Mouse (Mus musculus) telencephalon, adult 2 months (tissue): Measurements from ENCODE around the gene Gng7.

ENCODE experiments used
- DNase-seq: peaks from one replicate; pipeline ENCODE4 v3.0.0-alpha.2; 2011; ENCODE audit warnings: low read depth, low spot score

The Gng7 gene

DNA sequence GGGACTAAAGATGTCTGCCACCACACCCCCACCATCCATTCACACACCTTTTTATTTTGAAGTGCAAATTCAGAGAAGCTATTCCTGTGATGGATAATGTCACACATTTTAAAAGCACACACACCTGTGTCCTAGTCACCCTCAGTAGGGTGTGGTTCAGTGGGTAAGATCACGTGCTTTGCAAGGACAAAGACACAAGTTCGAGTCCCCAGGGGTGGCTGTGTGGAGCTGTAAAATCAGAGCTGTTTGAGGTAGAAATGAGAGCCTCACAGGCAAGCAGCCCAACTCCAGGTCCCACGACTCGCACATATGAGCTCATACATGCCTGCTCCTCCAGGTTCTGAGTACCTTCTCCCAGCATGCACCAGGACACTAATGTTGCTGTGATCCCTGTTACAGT lies 46.6 kb downstream of the Gng7 start:
- DNase-seq: no peak

DNA sequence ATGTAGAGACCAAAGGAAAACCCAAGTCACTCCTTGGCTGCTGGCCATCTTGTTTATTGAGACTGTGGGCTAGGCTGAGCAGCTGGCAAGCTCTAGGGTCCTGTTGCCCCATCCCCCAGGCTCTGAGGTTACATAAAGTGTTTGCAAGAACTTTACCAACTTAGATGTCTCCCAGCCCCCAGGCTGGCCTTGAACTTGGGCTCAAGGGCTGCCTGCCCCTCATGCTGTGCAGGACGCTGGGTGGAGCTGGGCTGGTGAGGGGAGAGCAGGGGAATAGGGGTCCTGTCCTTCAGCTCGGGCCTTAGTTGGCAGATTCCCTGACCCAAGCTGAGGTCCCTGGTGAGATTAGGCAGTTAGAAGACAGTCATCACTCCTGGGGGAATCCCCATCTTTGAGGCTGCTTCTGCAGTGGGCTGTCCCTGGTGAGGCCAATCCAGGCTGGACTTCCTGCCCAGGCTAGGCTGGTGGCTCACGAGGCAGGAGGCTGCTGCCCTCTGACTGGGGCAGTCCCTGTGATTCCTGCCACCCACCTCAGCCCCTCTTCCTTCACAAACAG lies 47.6 kb downstream of the Gng7 start:
- no peak for DNase-seq

DNA sequence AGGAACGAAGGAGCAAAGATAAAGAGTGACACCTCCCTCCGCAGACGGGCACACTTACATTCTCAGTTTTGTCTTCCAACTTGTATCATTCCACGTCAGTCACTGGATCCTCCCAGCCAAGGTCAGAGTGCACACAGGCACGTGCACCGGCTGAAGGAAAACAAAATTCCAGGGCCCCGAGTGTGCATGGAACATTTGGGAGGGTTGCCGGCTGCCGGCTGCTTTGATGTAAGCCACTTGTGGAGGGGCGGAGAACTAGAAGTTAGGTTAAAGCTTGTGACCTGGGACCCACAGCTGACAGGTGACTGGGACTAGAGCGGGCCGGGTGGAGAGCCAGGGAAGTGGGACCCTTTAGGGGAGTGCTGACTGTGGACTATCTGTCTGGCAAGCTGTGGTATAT lies 48.4 kb downstream of the Gng7 start:
- DNase-seq: no peak

DNA sequence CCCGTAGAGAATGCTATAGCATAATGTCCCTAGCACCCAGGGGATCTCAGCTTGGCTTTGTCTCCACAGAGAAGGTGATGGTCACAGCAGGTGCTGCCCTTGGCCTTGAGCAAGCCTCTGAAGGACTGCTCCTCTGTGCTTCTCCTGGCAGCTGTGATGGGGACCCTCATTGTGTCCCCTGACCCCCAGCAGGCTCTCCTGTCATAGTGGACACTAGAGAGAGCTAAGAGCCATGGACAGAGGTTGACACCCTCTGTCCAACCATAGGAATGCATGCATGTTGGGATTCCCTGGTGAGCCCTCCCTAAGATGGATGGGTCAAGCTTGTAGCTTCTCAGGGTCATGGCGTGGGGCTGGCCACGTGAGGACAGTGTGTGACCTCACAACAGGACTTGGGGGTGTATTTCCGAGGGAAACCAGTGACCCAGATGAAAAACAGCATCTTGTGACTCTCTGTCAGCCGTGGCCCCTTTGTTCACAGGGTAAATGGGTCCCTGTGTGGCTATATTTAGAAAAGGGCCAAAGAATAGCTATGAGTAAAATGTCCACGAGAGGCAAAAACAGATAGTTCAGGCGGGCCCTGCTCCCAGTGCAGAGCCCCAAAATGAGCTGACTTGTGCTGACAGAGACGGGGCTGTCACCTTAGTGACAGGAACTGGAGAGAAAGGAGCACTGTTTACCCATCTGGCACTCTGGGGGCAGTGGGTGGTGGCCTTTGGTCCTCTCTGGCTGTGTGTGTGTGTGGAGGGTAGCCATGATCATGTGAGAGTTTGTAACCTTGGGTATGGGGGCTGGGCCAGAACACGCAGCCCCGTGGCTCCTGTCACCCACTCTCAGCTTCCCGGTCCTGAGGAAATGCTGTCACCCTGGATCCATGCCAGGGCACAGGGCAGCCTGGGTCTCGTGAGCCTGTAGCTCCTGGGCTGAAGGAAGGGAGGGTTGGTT lies 51.4 kb downstream of the Gng7 start:
- no peak for DNase-seq

DNA sequence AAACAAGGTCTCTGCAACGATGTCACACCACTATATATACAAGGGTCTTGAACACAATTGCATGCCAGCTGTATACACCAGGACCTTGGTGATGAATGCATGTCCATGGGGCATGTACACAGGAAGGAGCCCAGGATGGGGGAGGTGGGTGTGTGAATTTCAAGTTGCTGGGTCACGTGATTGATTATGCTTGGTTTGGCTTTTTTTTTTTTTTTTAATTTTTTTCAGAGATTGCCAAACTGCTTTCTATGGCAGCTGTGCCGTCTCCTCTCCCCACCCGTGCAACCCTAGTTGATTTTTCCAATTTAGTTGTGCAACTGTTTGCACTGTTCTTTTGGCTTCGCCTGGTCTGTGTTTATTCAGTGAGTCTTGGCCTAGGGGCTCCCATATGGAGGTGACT lies 52.2 kb downstream of the Gng7 start:
- no peak for DNase-seq

DNA sequence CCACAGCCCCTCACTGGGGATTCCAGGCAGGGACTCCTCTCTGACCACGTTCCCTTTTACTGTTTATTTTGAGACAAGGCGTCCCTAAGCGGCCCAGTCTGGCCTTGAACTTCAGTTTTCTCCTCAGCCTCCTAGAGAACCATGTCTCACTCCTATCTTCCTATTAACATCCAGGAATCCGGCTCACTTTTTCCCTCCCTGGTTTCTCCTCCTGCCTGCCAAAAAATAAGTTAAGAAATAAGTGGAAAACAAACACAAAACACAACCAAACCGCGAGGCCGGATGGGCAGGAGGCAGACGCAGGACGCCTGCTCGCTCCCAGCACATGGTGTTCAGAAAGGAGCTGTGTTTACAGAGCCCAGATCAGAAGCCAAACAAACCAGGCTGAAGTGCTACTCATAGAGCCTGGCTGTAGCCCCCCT lies 52.7 kb downstream of the Gng7 start:
- no peak for DNase-seq

DNA sequence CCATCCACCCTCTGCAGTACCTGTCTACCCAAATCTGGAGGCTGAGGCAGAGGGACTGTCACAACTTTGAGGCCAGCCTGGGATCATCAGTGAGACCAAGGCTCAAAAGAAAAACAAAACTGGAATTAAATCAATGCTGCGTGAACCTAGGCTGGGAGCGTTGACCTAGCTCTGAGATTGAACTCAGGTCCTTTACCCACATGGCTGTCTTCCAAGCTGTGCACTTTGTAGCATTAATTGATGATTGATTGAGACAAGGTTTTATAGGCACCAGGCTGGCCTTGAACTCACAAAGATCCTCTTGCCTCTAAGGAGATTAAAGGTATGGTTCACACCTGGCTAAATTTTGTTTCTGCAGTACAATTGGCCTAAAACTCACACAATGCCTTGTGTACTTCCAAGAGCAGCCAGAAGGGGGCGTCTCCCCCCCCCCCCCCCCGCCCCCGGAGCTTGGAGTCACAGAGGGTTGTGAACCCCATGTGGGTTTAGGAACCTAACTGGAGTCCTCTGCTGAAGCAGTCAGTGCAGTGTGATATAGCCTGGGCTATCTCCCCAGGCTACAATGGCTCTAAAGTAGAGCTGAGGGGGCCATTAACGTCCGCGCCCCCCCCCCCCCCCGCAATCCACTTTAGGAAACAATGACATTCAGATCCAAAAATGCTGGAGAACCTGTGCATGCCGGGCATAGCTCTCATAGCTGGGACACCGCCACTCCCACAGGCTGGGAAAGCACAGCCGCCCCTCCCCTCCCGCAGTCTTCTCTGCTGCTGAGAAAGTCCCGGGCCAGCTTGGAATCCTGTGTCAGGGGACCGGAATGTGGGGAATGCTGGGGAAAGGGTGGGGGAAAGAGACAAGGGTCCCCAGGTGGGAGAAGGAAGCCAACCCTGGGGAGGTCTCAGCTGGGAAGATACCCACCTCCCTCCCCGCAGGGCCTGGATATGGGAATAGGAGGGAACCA lies 53.9 kb downstream of the Gng7 start:
- DNase-seq: no peak

DNA sequence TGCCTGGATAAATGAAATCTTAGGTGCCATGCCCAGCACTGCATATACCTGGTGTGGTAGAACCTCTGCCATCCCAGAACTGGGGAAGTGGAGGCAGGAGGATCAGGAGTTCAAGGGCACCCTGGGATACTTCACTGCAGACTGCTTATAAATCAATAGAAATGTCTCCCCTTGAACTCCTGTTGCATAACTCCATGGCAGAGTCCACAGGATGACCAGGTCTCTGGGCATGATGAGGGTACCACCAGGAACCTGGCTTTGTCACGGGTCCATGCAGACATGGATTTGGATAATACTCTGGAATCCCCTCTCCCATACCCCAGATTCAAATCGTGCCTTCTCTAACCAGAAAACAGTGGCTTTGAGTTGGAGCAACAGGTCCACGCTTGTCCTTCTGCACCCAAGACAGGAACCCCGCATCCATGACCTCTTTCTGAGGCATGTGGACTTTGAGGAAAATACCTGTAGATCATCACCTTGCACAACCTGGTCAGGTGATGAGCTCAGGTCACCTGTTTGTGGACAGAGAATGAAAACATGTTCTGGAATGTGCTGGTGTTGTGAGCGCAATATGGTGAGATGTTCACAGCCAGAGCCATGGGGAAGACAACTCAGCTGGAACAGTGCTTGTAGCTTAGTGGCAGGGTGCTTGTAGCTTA lies 55.6 kb downstream of the Gng7 start:
- DNase-seq: no peak

DNA sequence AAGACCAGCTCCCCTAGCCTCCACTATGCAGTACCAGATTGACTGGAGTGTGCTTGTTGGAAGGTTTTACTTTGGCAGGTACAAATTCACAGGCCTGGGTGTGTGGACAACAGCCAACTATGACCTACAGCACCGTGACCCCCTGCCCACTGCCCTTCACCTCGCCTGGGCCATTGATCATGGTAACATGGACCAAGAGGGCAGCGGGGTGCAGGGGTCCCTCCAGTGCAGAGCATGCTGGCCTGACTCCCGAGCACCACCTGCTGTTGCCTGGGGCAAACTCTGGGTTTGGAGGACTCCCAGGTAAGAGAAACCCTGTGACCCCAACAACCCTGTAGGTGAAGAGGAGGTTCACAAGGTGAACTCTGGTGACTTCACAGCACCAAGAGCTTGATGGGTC lies 57.0 kb downstream of the Gng7 start:
- DNase-seq: no peak

DNA sequence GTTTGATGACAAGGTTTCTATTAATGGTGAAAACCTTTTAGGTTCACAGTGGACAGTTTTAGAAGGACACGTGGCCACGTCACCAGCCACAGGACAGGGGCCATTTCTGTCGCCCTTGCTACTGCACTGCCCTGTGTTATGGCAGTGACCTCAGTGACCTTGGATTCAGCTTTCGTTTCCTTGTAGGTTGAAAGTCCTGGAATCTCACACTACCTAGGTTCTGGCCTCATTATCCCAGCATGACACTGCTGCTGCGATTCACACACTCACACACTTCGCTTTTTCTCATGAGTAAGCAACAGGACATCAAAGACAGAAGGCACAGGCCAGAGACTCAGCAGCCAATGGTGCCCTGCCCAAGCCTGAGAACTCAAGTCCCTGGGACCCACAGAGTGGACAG lies 57.8 kb downstream of the Gng7 start:
- no peak for DNase-seq

DNA sequence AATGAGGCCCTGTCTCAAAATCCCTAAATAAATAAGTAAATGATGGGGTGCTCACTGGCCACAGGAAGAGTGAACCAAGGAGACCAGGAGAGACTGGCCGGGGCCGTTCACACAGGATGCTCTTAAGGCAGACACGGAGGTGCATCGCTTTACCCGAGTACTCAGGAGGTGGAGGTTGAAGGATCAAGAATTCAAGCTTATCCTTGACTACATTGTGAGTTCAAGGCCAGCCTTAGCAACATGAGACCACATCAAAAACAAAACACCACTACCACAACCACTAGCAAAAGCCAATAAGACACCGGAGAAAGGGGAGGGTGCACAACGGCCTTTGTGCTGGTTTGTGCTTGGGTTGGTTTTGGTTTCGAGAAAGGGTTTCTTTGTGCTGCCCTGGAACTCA lies 58.4 kb downstream of the Gng7 start:
- DNase-seq: no peak

DNA sequence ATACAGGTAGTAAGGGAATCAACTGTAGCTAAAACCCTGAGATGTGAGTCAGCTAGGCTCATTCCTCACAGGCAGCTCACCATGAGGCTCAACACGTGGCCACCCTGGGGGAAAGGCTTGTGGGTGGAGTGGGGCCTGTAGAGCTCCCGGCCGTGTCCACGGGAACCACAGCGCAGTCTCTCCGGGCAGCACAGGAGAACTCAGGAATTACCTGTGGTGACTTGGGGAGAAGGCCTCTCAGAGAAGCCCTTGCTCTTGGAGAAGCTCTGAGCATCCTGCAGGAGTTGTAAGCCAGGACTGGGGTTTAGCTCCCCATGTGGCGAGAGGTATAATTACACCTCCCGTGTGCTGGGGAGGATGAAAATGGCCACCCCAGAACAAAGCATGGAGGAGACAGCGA lies 59.2 kb downstream of the Gng7 start:
- DNase-seq: no peak

DNA sequence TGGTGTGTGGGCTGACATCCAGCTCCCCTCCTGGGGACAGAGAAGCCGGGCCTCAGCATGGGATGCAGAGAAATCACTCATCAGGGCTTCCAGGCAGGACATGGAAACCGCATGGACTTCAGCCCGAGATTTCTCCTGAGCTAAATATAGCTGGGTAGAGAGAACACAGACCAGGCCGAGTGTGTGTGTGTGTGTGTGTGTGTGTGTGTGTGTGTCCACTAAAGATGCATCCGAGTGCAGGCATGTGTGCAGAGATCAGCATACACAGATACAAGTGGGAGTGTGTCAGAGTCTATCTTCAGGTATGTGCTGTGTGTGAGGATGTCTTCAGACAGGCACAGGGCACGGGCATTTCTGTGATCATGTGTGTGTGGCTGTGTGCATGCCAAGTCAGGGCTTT lies 59.9 kb downstream of the Gng7 start:
- DNase-seq: no peak

DNA sequence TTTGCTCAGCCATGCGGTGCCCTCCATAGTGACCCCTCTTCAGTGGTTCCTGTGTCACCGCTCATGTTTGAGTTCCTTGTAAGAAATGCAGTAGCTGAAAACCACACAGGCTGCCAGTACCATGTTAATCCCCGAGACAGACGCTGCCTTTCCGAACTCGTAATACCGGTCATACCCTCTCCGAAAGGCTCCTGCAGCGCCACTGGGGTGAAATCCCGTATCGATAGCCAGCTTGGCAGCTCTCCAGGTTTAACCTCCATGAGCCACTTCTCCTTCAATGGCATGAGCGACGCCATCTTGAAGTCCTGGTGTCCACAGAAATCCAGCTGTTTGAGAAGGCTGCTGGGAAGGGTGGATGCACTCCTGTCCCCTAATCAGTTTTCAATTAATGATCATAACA lies 60.3 kb downstream of the Gng7 start:
- no peak for DNase-seq

DNA sequence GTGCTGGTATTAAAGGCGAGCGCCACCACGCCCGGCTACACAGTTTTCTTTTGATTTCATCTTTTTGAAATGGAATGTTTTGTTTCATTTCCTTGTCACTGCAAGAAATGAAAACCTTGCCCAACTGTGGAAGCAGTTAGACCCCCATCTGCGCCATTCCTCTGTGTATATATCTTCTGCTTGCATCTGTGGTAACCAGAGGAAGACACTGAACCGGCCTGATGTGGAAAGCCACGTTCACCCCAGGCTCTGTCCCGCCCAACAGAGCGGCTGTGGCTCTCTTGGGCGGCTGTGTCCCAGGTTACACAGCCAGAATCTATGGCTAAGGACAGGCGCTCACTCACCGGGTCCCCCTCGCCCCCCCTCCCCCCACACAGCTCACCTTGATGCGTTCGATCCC lies 62.3 kb downstream of the Gng7 start:
- DNase-seq: no peak

DNA sequence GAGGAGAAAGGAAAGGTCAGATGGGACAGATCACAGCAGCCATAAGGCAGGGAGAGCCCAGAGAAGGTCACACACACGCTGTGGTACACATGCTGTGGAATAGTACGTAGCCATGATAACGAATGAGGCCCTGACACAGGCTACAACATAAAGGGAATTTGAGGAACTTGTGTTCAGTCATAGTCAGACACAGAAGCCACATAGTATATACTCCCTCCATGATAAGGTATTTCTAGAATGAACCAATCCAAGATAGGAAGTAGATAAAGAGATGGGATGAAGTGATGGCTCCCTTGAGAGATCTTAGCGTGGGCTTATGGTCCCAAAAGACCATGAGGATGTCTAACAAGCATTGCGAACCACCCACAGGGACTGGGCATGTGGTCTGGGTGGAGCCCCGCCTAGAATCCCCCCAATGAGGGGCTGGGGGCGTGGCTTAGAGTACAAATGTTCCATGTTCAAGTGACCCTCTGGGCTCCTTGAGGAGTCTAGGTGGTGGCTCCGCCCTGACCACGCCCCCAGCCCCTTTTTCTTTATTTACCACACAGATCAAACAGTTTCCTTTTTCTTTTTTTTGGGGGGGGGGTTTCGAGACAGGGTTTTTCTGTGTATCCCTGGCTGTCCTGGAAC lies 62.9 kb downstream of the Gng7 start:
- DNase-seq: no peak

DNA sequence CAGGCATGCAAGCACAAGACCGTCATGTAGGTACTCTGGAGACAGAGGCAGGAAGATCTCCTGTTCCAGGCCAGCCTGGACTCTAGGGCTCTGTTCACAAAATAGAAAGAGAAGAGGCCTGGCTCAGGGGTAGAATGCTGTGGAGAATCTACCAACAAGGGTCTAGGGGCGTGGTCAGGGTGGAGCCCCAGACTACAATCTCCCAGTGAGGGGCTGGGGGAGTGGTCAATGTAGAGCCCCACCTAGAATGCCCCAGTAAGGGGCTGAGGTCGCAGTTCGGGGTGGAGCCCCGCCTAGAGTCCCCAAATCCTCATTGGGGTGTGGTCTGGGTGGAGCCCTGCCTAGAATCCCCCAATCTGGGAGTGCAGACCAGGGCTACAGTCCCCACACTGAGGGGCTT lies 64.4 kb downstream of the Gng7 start:
- DNase-seq: no peak

DNA sequence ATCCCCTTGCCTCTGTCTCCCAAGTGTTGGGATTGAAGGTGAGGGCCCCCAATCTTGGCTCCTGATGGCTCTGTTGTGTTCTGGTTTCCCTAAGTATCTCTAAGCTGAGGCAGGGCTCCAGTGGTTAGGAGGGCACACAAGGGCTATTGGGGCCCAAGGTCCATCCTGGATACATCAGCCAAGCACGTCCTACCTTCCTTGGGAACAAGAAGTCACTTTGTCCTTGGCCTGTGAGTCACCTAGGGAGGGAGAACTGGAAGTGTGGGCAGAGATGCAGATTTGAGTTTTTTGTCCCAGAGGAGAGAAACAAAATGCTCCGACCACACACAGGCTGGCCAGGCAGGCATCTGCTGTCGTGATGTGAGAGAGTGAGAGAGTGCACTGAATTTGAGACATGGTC lies 65.7 kb downstream of the Gng7 start:
- DNase-seq: no peak

DNA sequence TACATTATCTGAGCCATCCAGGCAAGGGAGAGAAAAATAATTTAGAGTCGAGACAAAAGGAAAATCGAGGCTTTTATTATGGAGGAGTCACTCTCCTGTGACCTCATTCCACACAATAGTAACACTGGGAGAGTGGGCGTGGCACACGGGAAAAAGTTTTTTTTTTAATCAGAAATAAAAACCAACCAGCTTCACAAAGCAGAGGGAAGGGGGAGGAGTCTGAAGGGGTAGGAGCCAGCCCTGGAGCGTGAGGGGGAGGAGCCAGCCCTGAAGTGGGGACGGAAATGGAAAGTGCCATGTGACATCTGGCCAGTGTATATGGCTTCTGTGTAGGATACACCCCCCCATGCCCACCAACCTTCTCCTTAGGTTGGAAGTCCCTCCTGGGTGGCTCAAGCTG lies 66.2 kb downstream of the Gng7 start:
- no peak for DNase-seq

DNA sequence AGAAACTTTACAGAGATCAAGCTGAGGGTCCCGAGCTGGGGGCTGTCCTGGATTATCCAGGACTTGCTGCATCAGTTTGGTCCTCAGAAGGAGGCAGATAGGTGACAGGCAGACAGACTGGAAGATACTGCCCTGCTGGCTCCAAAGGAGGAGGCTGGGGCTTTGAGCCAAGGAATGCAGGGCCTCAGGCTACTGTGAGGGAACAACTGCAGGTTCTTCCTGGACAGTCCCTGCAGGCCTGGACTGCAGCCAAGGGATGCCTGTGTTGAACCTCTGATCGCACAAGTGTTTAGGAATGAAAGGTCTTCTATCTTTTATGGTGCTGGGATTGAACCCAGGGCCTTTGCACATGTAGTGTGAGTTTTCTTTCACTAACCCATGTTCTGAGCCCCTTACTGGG lies 66.9 kb downstream of the Gng7 start:
- DNase-seq: no peak

DNA sequence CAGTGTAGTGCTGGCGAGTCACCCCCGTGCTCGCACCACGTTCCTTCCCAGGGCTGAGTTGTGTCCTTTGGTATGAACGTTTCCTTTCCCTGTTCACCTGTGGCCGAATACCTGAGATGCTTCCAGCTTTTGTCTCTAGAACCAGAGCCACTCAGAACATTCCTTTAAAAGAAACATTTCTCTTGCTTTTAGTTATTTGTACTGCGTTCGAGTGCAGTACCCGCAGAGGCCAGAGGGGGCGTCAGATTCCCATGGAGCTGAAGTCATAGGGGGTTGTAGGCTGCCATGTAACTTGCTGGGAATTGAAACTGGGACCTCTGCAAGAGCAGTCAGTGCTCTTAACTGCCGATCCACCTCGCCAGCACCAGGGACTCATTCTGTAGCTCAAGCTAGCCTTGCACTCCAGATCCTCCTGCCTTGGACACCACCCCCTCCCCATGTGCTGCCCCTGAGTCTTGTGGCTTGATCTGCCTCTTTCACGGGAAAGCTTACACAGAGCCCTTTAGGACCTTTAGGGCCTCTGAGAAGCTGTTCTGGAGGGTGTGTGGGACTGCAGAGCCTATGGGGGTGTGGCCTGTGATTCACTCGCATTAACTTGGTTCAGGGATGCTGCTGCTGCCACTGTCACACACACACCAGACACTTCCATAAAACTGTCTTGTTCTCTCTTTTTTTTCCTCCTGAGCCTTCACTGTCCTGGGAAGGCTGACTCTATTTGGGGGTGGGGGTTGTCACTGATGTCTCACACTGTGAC lies 67.9 kb downstream of the Gng7 start:
- DNase-seq: no peak
